Mouse (Mus musculus): ENCODE measurements around the gene Rasgef1b. TPM values are rescaled to one million over a fixed set of nuclear protein-coding genes. Genes with fewer than 3 reads are reported as not detected.
A peak's percentile ranks its signal among the peaks of the same experiment; 100 is the strongest.

Gene Rasgef1b
- polyA plus RNA-seq, 1 experiment from 2014 or later, result 65.7 TPM

DNA sequence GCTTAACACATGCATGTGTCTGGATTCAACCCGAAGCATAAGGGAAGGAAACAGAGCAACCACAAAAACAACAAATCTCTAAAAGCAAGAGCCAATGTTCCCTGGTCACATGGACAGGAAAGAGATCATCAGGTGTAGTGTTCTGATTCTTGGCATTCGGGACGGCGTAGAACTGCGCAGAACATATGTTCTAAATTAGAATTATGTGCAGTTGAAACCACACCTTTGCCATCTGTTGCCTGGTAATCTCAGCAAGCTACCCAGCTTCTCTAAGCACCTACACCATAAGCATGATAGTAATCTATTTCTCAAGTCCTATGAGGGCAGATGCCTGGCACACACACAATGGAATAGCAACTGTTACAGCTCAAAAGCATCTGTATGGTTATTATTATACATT is 27.1 kb downstream of the Rasgef1b start:
- Histone ChIP-seq H3K4me2 (no peak overlapping the region), H3K36me3 (replicated peaks) (no peaks in the 10 kb centered on the region), H3K9me3 (no peaks in the 10 kb centered on the region), H3K27ac (no peak overlapping the region), H3K9ac (no peak overlapping the region), H3K4me1 (no peaks in the 10 kb centered on the region), H3K4me3 (no peak overlapping the region), H3K27me3 (replicated peaks) (no peaks in the 10 kb centered on the region)
- 90% methylated on average over 5 of the region's 5 CpGs for WGBS
- ATAC-seq (replicated peaks), result no peak

DNA sequence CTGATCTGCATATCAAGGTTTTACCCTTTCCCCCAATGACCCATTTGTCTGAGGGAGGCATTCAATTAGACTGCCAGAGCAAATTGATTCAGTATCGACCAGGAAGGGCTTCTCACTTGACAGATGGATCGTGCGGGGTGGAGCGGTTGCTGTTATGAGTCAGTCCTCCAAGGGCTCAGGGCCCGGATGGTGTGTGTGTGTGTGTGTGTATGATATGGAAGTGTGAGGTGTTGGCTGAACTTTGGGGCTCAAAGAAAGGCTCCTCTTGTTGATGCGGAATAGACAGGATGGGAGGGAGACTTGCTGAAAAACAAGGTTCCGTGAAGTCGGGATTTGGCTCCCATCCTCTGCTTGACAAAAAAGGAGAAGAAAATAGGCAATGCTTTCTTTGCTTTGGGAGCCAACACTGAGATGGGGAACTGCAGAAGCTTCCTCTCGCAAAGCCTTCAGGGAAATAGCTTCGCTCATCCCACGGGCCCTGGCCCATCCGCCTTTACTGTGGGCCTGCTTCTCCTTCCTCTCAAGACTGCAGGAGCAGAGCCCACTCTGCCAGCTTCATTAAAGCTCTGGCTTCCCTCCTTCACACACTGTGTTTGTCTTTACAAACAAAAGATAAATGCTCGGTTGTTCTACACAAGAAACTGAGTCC is 34.0 kb downstream of the Rasgef1b start:
- H3K27ac ChIP-seq, result no peak overlapping the region
- 66% methylated on average over 13 of the region's 13 CpGs for WGBS
- no peaks in the 10 kb centered on the region for H3K27me3 ChIP-seq (replicated peaks)
- no peaks in the 10 kb centered on the region for H3K4me1 ChIP-seq
- H3K9me3 ChIP-seq, result no peaks in the 10 kb centered on the region
- no peak overlapping the region for H3K9ac ChIP-seq
- H3K4me3 ChIP-seq, result no peak overlapping the region
- no peak overlapping the region for H3K4me2 ChIP-seq
- no peaks in the 10 kb centered on the region for H3K36me3 ChIP-seq (replicated peaks)
- ATAC-seq (replicated peaks), result 0 out of 2 replicates have a peak, but pooled peaks have one; percentile 31

DNA sequence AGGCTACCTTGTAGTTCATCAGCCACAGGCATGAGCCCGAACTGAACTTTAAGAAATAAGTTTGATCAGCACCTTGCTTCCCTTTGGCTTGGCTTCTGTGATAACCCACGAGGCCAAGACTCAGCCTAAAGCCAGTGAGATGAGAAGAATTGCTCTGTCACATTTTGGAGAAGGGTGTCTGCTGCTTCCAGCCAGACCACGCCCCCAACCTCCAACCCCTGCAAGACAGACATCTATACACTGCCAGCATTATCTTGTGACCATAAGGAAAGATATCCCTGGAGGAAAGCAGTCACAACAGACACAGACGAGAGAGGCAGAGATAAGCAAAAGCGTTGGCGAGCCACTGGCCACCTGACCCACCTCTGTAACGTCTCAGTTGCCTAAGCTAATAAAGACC is 39.0 kb downstream of the Rasgef1b start:
- WGBS, result 72% methylated on average over 7 of the region's 7 CpGs
- Histone ChIP-seq H3K27ac (no peak overlapping the region), H3K27me3 (replicated peaks) (no peaks in the 10 kb centered on the region), H3K9me3 (no peaks in the 10 kb centered on the region), H3K36me3 (replicated peaks) (no peaks in the 10 kb centered on the region), H3K4me2 (no peak overlapping the region), H3K9ac (no peak overlapping the region), H3K4me1 (peaks cover 12% of the 10 kb centered on the region), H3K4me3 (no peak overlapping the region)
- ATAC-seq (replicated peaks), result no peak

- ATAC-seq (replicated peaks), result peak; percentile 31; the same call in 1 of the 2 replicates
- H3K9ac ChIP-seq, result no peak overlapping the region
- no peak overlapping the region for H3K4me2 ChIP-seq
- no peaks in the 10 kb centered on the region for H3K36me3 ChIP-seq (replicated peaks)
- H3K27me3 ChIP-seq (replicated peaks), result no peaks in the 10 kb centered on the region
- H3K4me3 ChIP-seq, result no peak overlapping the region
- no peak overlapping the region for H3K27ac ChIP-seq
- WGBS, result 12% methylated on average over 6 of the region's 6 CpGs
- no peaks in the 10 kb centered on the region for H3K9me3 ChIP-seq
- peaks cover 12% of the 10 kb centered on the region for H3K4me1 ChIP-seq
Measured at GRCm38 (mm10) chr5:99687894-99688293, 41.0 kb downstream of the Rasgef1b start.

DNA sequence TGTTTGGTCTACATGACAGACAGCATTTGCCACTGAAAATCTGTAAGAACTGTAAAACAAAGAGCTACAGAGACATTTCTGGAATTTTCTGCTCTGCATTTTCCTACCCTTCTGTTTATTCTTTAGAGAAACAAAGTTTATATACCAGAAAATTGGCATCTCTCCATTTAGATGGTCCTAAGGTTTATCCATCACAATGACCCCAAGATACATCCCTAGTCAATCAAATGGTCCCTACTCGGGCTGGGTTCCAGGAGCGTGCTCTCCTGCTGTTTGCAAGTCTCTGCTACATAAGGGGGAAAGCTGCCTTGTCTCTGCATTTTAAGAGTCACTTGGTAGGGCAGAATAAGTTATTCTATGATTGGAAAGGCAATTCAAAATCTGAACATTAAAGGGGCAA is 44.8 kb downstream of the Rasgef1b start:
- no peak overlapping the region for H3K27ac ChIP-seq
- no peak overlapping the region for H3K9ac ChIP-seq
- H3K4me3 ChIP-seq, result no peak overlapping the region
- no peak for ATAC-seq (replicated peaks)
- no peaks in the 10 kb centered on the region for H3K9me3 ChIP-seq
- H3K4me2 ChIP-seq, result no peak overlapping the region
- WGBS, result 68% methylated on average over 2 of the region's 2 CpGs
- H3K36me3 ChIP-seq (replicated peaks), result no peaks in the 10 kb centered on the region
- peaks cover 11% of the 10 kb centered on the region for H3K4me1 ChIP-seq
- H3K27me3 ChIP-seq (replicated peaks), result no peaks in the 10 kb centered on the region

DNA sequence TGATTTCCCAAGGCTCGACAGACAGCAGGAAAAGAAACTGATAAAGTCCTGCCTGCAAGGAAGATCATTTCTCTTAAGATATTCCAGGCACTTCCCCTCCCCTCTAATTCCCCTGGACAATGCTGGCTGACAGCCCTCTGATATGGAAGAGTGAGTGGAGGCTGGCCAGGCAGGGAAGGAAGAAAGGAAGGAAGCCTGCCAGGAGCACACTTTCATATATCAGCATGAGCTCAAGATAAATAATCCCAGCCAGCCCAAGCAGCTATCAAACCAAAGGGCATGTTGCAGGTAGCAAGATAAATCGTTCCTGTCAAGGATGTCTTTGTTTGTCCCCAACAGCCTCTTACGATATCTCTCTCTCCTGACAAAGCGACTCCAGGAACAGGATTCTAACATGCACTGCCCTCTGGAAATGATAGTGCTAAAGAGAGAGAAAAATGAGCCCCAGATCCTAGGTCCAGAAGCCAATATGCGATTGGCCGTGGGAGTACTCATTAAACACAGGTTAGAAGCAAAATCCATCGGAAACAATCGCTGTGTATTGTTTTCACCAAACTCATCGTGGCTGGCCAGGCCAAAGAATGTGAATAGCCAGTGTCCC is 58.8 kb downstream of the Rasgef1b start:
- Histone ChIP-seq H3K9ac (no peak overlapping the region), H3K36me3 (replicated peaks) (no peaks in the 10 kb centered on the region), H3K9me3 (no peaks in the 10 kb centered on the region), H3K4me3 (no peak overlapping the region), H3K4me2 (no peak overlapping the region), H3K27ac (peak overlapping the region; percentile 62), H3K4me1 (peaks cover 13% of the 10 kb centered on the region), H3K27me3 (replicated peaks) (no peaks in the 10 kb centered on the region)
- peak; percentile 37; the same call in 1 of the 2 replicates for ATAC-seq (replicated peaks)
- WGBS, result 48% methylated on average over 9 of the region's 9 CpGs

- Histone ChIP-seq H3K4me3 (no peak overlapping the region), H3K4me1 (peaks cover 5% of the 10 kb centered on the region; the same call in 1 of the 2 replicates), H3K9me3 (no peaks in the 10 kb centered on the region), H3K27ac (no peak overlapping the region), H3K9ac (no peak overlapping the region), H3K4me2 (no peak overlapping the region), H3K27me3 (replicated peaks) (no peaks in the 10 kb centered on the region), H3K36me3 (replicated peaks) (no peaks in the 10 kb centered on the region)
- no peak for ATAC-seq (replicated peaks)
- WGBS, result 63% methylated on average over 5 of the region's 5 CpGs
Measured at GRCm38 (mm10) chr5:99656024-99656423, 72.8 kb downstream of the Rasgef1b start.

- 0 out of 2 replicates have a peak, but pooled peaks have one; percentile 21 for ATAC-seq (replicated peaks)
- Histone ChIP-seq H3K9ac (no peak overlapping the region), H3K27me3 (replicated peaks) (no peaks in the 10 kb centered on the region), H3K4me1 (peaks cover 7% of the 10 kb centered on the region; the same call in 1 of the 2 replicates), H3K9me3 (no peaks in the 10 kb centered on the region), H3K4me2 (no peak overlapping the region), H3K4me3 (no peak overlapping the region), H3K36me3 (replicated peaks) (no peaks in the 10 kb centered on the region), H3K27ac (no peak overlapping the region)
- whole genome bisulfite sequencing, result 79% methylated on average over 10 of the region's 10 CpGs
Measured at GRCm38 (mm10) chr5:99652931-99653330, 75.9 kb downstream of the Rasgef1b start.

DNA sequence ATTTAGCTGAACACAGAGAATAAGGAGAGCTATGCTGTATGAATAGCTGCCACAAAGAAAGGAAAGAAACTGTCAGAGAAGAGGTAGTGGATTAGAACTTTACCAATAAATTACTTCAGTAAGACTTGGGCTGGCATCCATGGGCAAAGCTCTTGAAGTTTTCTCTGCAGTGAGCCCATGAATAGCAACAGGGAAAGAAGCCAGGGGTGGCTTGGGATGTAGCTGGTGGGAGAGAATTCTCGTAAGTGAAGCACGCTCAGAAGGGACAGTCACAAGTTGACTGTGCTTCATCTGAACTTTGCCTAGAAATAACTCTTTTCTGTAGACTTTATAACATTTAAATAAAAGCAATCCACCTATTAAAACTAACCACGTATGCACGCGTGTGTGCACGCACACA is 87.5 kb downstream of the Rasgef1b start:
- no peak overlapping the region for H3K4me2 ChIP-seq
- no peaks in the 10 kb centered on the region for H3K9me3 ChIP-seq
- ATAC-seq (replicated peaks), result no peak
- no peaks in the 10 kb centered on the region for H3K27me3 ChIP-seq (replicated peaks)
- no peak overlapping the region for H3K9ac ChIP-seq
- no peak overlapping the region for H3K4me3 ChIP-seq
- WGBS, result 88% methylated on average over 6 of the region's 6 CpGs
- peaks cover 4% of the 10 kb centered on the region; the same call in 1 of the 2 replicates for H3K4me1 ChIP-seq
- H3K36me3 ChIP-seq (replicated peaks), result no peaks in the 10 kb centered on the region
- H3K27ac ChIP-seq, result no peak overlapping the region

DNA sequence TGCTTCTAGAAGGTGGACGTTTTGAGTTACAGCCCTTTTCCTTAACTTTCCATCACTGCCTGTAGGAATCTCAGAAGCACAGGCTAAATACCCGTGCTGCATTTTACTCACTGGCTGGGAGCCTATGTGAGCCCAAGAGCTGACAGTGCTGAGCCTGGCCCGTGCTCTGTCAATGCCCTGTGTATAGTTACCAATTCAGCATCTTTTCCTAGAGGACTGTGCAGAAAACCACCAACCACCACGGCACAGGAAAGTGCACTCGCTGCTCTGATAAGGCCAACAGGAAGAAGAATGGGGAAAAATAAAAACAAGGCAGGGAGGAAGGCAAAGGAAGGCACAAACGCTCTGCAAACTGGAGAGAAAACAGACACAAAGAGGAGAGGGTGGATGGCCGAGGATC is 92.3 kb downstream of the Rasgef1b start:
- H3K36me3 ChIP-seq (replicated peaks), result no peaks in the 10 kb centered on the region
- no peak overlapping the region for H3K4me2 ChIP-seq
- H3K9me3 ChIP-seq, result no peaks in the 10 kb centered on the region
- H3K4me1 ChIP-seq, result no peaks in the 10 kb centered on the region; the same call in 1 of the 2 replicates
- no peak overlapping the region for H3K4me3 ChIP-seq
- WGBS, result 36% methylated on average over 7 of the region's 7 CpGs
- no peak for ATAC-seq (replicated peaks)
- no peak overlapping the region for H3K9ac ChIP-seq
- H3K27ac ChIP-seq, result no peak overlapping the region
- H3K27me3 ChIP-seq (replicated peaks), result no peaks in the 10 kb centered on the region

- H3K36me3 ChIP-seq (replicated peaks), result no peaks in the 10 kb centered on the region
- no peaks in the 10 kb centered on the region for H3K9me3 ChIP-seq
- H3K27ac ChIP-seq, result no peak overlapping the region
- no peaks in the 10 kb centered on the region for H3K27me3 ChIP-seq (replicated peaks)
- no peak overlapping the region for H3K4me3 ChIP-seq
- no peak overlapping the region for H3K9ac ChIP-seq
- no peaks in the 10 kb centered on the region; the same call in 1 of the 2 replicates for H3K4me1 ChIP-seq
- H3K4me2 ChIP-seq, result no peak overlapping the region
- ATAC-seq (replicated peaks), result no peak
- 71% methylated on average over 8 of the region's 8 CpGs for WGBS
Measured at GRCm38 (mm10) chr5:99634010-99634541, 94.8 kb downstream of the Rasgef1b start.

- H3K4me2 ChIP-seq, result no peak overlapping the region
- no peaks in the 10 kb centered on the region for H3K27me3 ChIP-seq (replicated peaks)
- peaks cover 3% of the 10 kb centered on the region for H3K4me1 ChIP-seq
- no peaks in the 10 kb centered on the region for H3K36me3 ChIP-seq (replicated peaks)
- no peak for ATAC-seq (replicated peaks)
- H3K9me3 ChIP-seq, result no peaks in the 10 kb centered on the region
- 92% methylated on average over 1 of the region's 1 CpGs for WGBS
- H3K4me3 ChIP-seq, result no peak overlapping the region
- H3K9ac ChIP-seq, result no peak overlapping the region
- H3K27ac ChIP-seq, result no peak overlapping the region
Measured at GRCm38 (mm10) chr5:99633548-99633947, 95.3 kb downstream of the Rasgef1b start.
